Mouse (Mus musculus) heart, postnatal 0 days (tissue): ENCODE measurements around the gene Tuba1a.

Experiments used
- CTCF ChIP-seq: IDR thresholded peaks from 2 replicates; pipeline ENCODE4 v1.5.1; 2016; ENCODE audit warnings: antibody characterized with exemption, control low read depth, low read depth
- EP300 ChIP-seq: IDR thresholded peaks from 2 replicates; pipeline ENCODE4 v1.6.1; 2016; ENCODE audit warnings: antibody characterized with exemption, low read depth

GRCm38 (mm10) chr15:98953401-98954356, at the start of gene Tuba1a, which contains the start of gene Gm49450:
- no peak for TF ChIP-seq CTCF
- no peak for TF ChIP-seq EP300
